Mouse (Mus musculus) heart, embryonic 13.5 days (tissue): Measurements from ENCODE around the gene Grm3. TPM values are rescaled to one million over a fixed set of nuclear protein-coding genes. Genes with fewer than 3 reads are reported as not detected.

ENCODE experiments used
- ATAC-seq: fragments of 200-750 bp; cut with Nextera tagmentation; 2 replicates; pipeline ENCODE4 v1.8.0; 2017; ENCODE audit warnings: moderate TSS enrichment; ENCODE audit not compliant: insufficient number of reproducible peaks, low FRiP score, low TSS enrichment; ENCODE audit errors: extremely low read depth
- H3K27ac ChIP-seq: fragments of 300-500 bp; sonication (generic); replicated peaks from 2 replicates; pipeline ENCODE4 v1.5.1; 2015; ENCODE audit warnings: moderate library complexity, mild to moderate bottlenecking, inconsistent platforms
- H3K27me3 ChIP-seq: fragments of 300-500 bp; sonication (generic); replicated peaks from 2 replicates; pipeline ENCODE4 v1.6.1; 2015; ENCODE audit warnings: mild to moderate bottlenecking, inconsistent platforms
- H3K36me3 ChIP-seq: fragments of 300-500 bp; sonication (generic); 2 replicates; pipeline ENCODE4 v1.6.1; 2015; ENCODE audit warnings: mild to moderate bottlenecking, inconsistent platforms
- H3K4me1 ChIP-seq: fragments of 300-500 bp; sonication (generic); 2 replicates; pipeline ENCODE4 v1.6.1; 2015; ENCODE audit warnings: inconsistent platforms
- H3K4me2 ChIP-seq: fragments of 300-500 bp; sonication (generic); 2 replicates; pipeline ENCODE4 v1.6.1; 2015; ENCODE audit warnings: inconsistent platforms, mild to moderate bottlenecking, moderate library complexity
- H3K4me3 ChIP-seq: fragments of 300-500 bp; sonication (generic); 2 replicates; pipeline ENCODE4 v1.5.1; 2015; ENCODE audit warnings: moderate library complexity, mild to moderate bottlenecking, inconsistent platforms
- H3K9ac ChIP-seq: fragments of 300-500 bp; sonication (generic); 2 replicates; pipeline ENCODE4 v1.6.1; 2015; ENCODE audit warnings: inconsistent platforms, mild to moderate bottlenecking, moderate library complexity
- H3K9me3 ChIP-seq: fragments of 300-500 bp; sonication (generic); 2 replicates; pipeline ENCODE4 v1.6.1; 2016; ENCODE audit warnings: inconsistent platforms
- WGBS: fragments of 180-500 bp; shearing (Covaris S2); methylation state at CpG from one replicate; pipeline ENCODE4 v1.1.7; 2015; ENCODE audit warnings: mixed read lengths; 5-methylcytosine and 5-hydroxymethylcytosine counted together
- polyA plus RNA-seq: library from polyadenylated mRNA; unstranded; fragments of >200 nt; fragmentation: Nextera tagmentation; extraction: Ambion mirVana; gene quantifications from 2 replicates; pipeline ENCODE4 v1.2.1, GENCODE M21; 2015

Gene Grm3
- polyA plus RNA-seq, 1 experiment from 2014 or later = 0.32 TPM

- H3K27me3 ChIP-seq = no peaks in the 10 kb centered on the region
- H3K4me3 ChIP-seq = no peak overlapping the region
- ATAC-seq = no peak
- no peak overlapping the region for H3K9ac ChIP-seq
- no peaks in the 10 kb centered on the region for H3K4me1 ChIP-seq
- 65% methylated on average over 3 of the region's 3 CpGs for WGBS
- H3K27ac ChIP-seq = no peak overlapping the region
- no peaks in the 10 kb centered on the region for H3K9me3 ChIP-seq
- no peaks in the 10 kb centered on the region for H3K36me3 ChIP-seq
- no peak overlapping the region for H3K4me2 ChIP-seq
Observed at GRCm38 (mm10) chr5:9477587-9477986, 247.4 kb downstream of the Grm3 start.

- Histone ChIP-seq H3K9ac (no peak overlapping the region), H3K4me1 (no peaks in the 10 kb centered on the region), H3K27me3 (no peaks in the 10 kb centered on the region), H3K4me3 (no peak overlapping the region), H3K36me3 (no peaks in the 10 kb centered on the region), H3K9me3 (no peaks in the 10 kb centered on the region), H3K27ac (no peak overlapping the region), H3K4me2 (no peak overlapping the region)
- WGBS = 78% methylated on average over 2 of the region's 2 CpGs
- ATAC-seq = no peak
Observed at GRCm38 (mm10) chr5:9453298-9453697, 271.7 kb downstream of the Grm3 start.

- Histone ChIP-seq H3K36me3 (no peaks in the 10 kb centered on the region), H3K9ac (no peak overlapping the region), H3K27ac (no peak overlapping the region), H3K4me3 (no peak overlapping the region), H3K27me3 (no peaks in the 10 kb centered on the region), H3K4me2 (no peak overlapping the region), H3K9me3 (no peaks in the 10 kb centered on the region), H3K4me1 (no peaks in the 10 kb centered on the region)
- 62% methylated on average over 5 of the region's 5 CpGs for WGBS
- ATAC-seq = no peak
Observed at GRCm38 (mm10) chr5:9449570-9449969, 275.4 kb downstream of the Grm3 start.

GRCm38 (mm10) chr5:9448931-9449330 lies 276.0 kb downstream of the Grm3 start:
- no peaks in the 10 kb centered on the region for H3K36me3 ChIP-seq
- no peaks in the 10 kb centered on the region for H3K27me3 ChIP-seq
- H3K4me1 ChIP-seq = no peaks in the 10 kb centered on the region
- no peaks in the 10 kb centered on the region for H3K9me3 ChIP-seq
- no peak overlapping the region for H3K4me3 ChIP-seq
- 69% methylated on average over 6 of the region's 6 CpGs for WGBS
- ATAC-seq = no peak
- no peak overlapping the region for H3K9ac ChIP-seq
- H3K4me2 ChIP-seq = no peak overlapping the region
- H3K27ac ChIP-seq = no peak overlapping the region

- Histone ChIP-seq H3K27ac (no peak overlapping the region), H3K4me1 (no peaks in the 10 kb centered on the region), H3K4me2 (no peak overlapping the region), H3K9ac (no peak overlapping the region), H3K36me3 (no peaks in the 10 kb centered on the region), H3K4me3 (no peak overlapping the region), H3K27me3 (no peaks in the 10 kb centered on the region), H3K9me3 (no peaks in the 10 kb centered on the region)
- WGBS = 3% methylated on average over 1 of the region's 1 CpGs
- ATAC-seq = no peak
Observed at GRCm38 (mm10) chr5:9446146-9446545, 278.8 kb downstream of the Grm3 start.
